Mouse (Mus musculus) forebrain, embryonic 13.5 days (tissue): ENCODE results near the gene Tmprss9. TPM values are rescaled to one million over a fixed set of nuclear protein-coding genes. Genes with fewer than 3 reads are reported as not detected.

Experiments used
- ATAC-seq: fragments of 200-750 bp; cut with Nextera tagmentation; 2 replicates; pipeline ENCODE4 v1.8.0; 2017
- H3K27ac ChIP-seq: fragments of 300-500 bp; sonication (generic); 2 replicates; pipeline ENCODE4 v1.5.1; 2015; ENCODE audit warnings: inconsistent platforms, mild to moderate bottlenecking, moderate library complexity
- H3K27me3 ChIP-seq: fragments of 300-500 bp; sonication (generic); 2 replicates; pipeline ENCODE4 v1.6.1; 2015; ENCODE audit warnings: mild to moderate bottlenecking, inconsistent platforms
- H3K36me3 ChIP-seq: fragments of 300-500 bp; sonication (generic); 2 replicates; pipeline ENCODE4 v1.6.1; 2015; ENCODE audit warnings: mild to moderate bottlenecking, inconsistent platforms; ENCODE audit not compliant: poor library complexity, severe bottlenecking
- H3K4me1 ChIP-seq: fragments of 300-500 bp; sonication (generic); 2 replicates; pipeline ENCODE4 v1.6.1; 2015; ENCODE audit warnings: inconsistent platforms
- H3K4me2 ChIP-seq: fragments of 300-500 bp; sonication (generic); 2 replicates; pipeline ENCODE4 v1.6.1; 2015; ENCODE audit warnings: inconsistent platforms, mild to moderate bottlenecking, moderate library complexity
- H3K4me3 ChIP-seq: fragments of 300-500 bp; sonication (generic); 2 replicates; pipeline ENCODE4 v1.5.1; 2015; ENCODE audit warnings: mild to moderate bottlenecking, inconsistent platforms
- H3K9ac ChIP-seq: fragments of 300-500 bp; sonication (generic); 2 replicates; pipeline ENCODE4 v1.6.1; 2015; ENCODE audit warnings: mild to moderate bottlenecking, inconsistent platforms
- H3K9me3 ChIP-seq: fragments of 300-500 bp; sonication (generic); replicated peaks from 2 replicates; pipeline ENCODE4 v1.6.1; 2016; ENCODE audit warnings: inconsistent platforms
- WGBS: fragments of 180-500 bp; shearing (Covaris S2); methylation state at CpG from one replicate; pipeline ENCODE4 v1.1.7; 2015; 5-methylcytosine and 5-hydroxymethylcytosine counted together
- polyA plus RNA-seq: library from polyadenylated mRNA; unstranded; fragments of >200 nt; fragmentation: Nextera tagmentation; extraction: Ambion mirVana; gene quantifications from 2 replicates; pipeline ENCODE4 v1.2.1, GENCODE M21; 2015

The Tmprss9 gene
- polyA plus RNA-seq, 1 experiment from 2014 or later, result 0.14 TPM

- ATAC-seq, result peak; percentile 59
- peaks cover 41% of the 10 kb centered on the region for H3K27me3 ChIP-seq
- WGBS, result 5% methylated on average over 43 of the region's 51 CpGs
- peak within 1 kb of the TSS; percentile 47 for H3K4me3 ChIP-seq
- H3K4me1 ChIP-seq, result peaks cover 15% of the 10 kb centered on the region
- no peaks in the 10 kb centered on the region for H3K36me3 ChIP-seq
- H3K4me2 ChIP-seq, result peak within 1 kb of the TSS; percentile 86
- H3K9me3 ChIP-seq, result no peaks in the 10 kb centered on the region
- H3K27ac ChIP-seq, result no peak within 1 kb of the TSS
- peak within 1 kb of the TSS; percentile 72 for H3K9ac ChIP-seq
Measured at GRCm38 (mm10) chr10:80843931-80844547, 27.6 kb upstream of the Tmprss9 start, which contains the start of gene Lingo3. Gene Lingo3 (minus strand): TSS chr10:80844039.

DNA sequence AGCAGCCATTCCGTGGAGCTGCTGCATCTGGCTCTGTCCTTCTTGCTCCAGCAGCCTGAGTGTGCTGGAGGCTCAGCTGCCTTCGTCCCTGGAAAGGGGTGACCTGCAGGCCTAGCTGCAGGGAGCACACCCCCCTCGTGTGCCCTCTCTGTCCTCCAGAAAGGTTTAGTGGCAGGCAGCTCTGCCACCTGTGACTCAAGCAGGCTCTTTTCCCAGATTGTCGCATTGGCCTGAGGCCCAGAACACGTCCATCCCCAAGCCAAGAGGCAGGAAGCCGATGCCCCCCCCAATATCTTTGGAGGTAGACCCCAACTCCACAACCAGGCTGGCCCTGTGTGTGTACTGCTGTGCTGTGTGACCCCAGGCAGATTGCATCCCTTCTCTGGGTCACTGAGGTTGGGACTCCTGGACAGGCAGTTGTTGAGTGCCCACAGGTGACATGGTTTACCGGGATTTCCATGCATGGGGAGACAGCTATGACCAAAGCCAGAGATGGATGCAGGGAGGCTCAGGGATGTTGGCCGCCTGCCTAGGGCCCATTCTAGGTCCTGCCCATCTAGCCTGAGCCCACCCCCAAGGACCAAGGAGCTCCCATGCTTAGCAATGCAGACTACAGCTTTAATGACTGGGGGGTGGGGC, 26.5 kb upstream of the Tmprss9 start:
- H3K4me3 ChIP-seq, result no peak overlapping the region
- H3K9me3 ChIP-seq, result no peaks in the 10 kb centered on the region
- ATAC-seq, result no peak
- no peak overlapping the region for H3K27ac ChIP-seq
- no peak overlapping the region for H3K4me2 ChIP-seq
- 64% methylated on average over 8 of the region's 8 CpGs for WGBS
- no peak overlapping the region for H3K9ac ChIP-seq
- H3K27me3 ChIP-seq, result peaks cover 41% of the 10 kb centered on the region
- H3K4me1 ChIP-seq, result peaks cover 15% of the 10 kb centered on the region
- peaks cover 8% of the 10 kb centered on the region; the same call in 1 of the 2 replicates for H3K36me3 ChIP-seq

- no peak for ATAC-seq
- peaks cover 15% of the 10 kb centered on the region for H3K4me1 ChIP-seq
- WGBS, result 81% methylated on average over 12 of the region's 12 CpGs
- peaks cover 12% of the 10 kb centered on the region; the same call in 1 of the 2 replicates for H3K36me3 ChIP-seq
- H3K4me3 ChIP-seq, result no peak overlapping the region
- peaks cover 41% of the 10 kb centered on the region for H3K27me3 ChIP-seq
- no peak overlapping the region for H3K9ac ChIP-seq
- H3K4me2 ChIP-seq, result no peak overlapping the region
- H3K9me3 ChIP-seq, result no peaks in the 10 kb centered on the region
- no peak overlapping the region for H3K27ac ChIP-seq
Measured at GRCm38 (mm10) chr10:80845732-80846131, 25.9 kb upstream of the Tmprss9 start.

GRCm38 (mm10) chr10:80848571-80848970, 23.1 kb upstream of the Tmprss9 start:
- H3K27ac ChIP-seq, result no peak overlapping the region
- WGBS, result 10% methylated on average over 10 of the region's 10 CpGs
- ATAC-seq, result no peak
- H3K9me3 ChIP-seq, result no peaks in the 10 kb centered on the region
- H3K36me3 ChIP-seq, result peaks cover 35% of the 10 kb centered on the region
- H3K4me2 ChIP-seq, result no peak overlapping the region
- no peak overlapping the region for H3K4me3 ChIP-seq
- peaks cover 24% of the 10 kb centered on the region for H3K27me3 ChIP-seq
- no peak overlapping the region for H3K9ac ChIP-seq
- H3K4me1 ChIP-seq, result peaks cover 12% of the 10 kb centered on the region

GRCm38 (mm10) chr10:80854913-80855748, 16.5 kb upstream of the Tmprss9 start, which contains the start of the genes Lsm7 and Sppl2b:
Gene Lsm7 (minus strand): TSS chr10:80855209.
Gene Sppl2b (plus strand): TSS chr10:80855275.
- H3K36me3 ChIP-seq, result peaks cover 32% of the 10 kb centered on the region
- H3K4me1 ChIP-seq, result peaks cover 42% of the 10 kb centered on the region
- H3K4me2 ChIP-seq, result peak within 1 kb of the TSS; percentile 97
- H3K4me3 ChIP-seq, result peak within 1 kb of the TSS; percentile 77
- H3K27ac ChIP-seq, result no peak within 1 kb of the TSS
- no peaks in the 10 kb centered on the region for H3K27me3 ChIP-seq
- peak; percentile 85 for ATAC-seq
- under 1% methylated on average over 81 of the region's 81 CpGs for WGBS
- H3K9me3 ChIP-seq, result no peaks in the 10 kb centered on the region
- H3K9ac ChIP-seq, result peak within 1 kb of the TSS; percentile 89

- ATAC-seq, result 0 out of 2 replicates have a peak, but pooled peaks have one; percentile 7
- WGBS, result 18% methylated on average over 11 of the region's 11 CpGs
- Histone ChIP-seq H3K36me3 (peaks cover 27% of the 10 kb centered on the region), H3K4me1 (peaks cover 42% of the 10 kb centered on the region), H3K4me2 (peak overlapping the region; percentile 97), H3K9ac (peak overlapping the region; percentile 89), H3K4me3 (peak overlapping the region; percentile 77), H3K27me3 (no peaks in the 10 kb centered on the region), H3K9me3 (no peaks in the 10 kb centered on the region), H3K27ac (no peak overlapping the region)
Measured at GRCm38 (mm10) chr10:80855749-80856073, 15.9 kb upstream of the Tmprss9 start.

- H3K4me3 ChIP-seq, result peak overlapping the region; percentile 77
- H3K9me3 ChIP-seq, result no peaks in the 10 kb centered on the region
- H3K36me3 ChIP-seq, result peaks cover 25% of the 10 kb centered on the region
- no peaks in the 10 kb centered on the region for H3K27me3 ChIP-seq
- H3K9ac ChIP-seq, result peak overlapping the region; percentile 89
- H3K4me2 ChIP-seq, result peak overlapping the region; percentile 97
- H3K27ac ChIP-seq, result no peak overlapping the region
- 67% methylated on average over 3 of the region's 3 CpGs for WGBS
- no peak for ATAC-seq
- peaks cover 42% of the 10 kb centered on the region for H3K4me1 ChIP-seq
Measured at GRCm38 (mm10) chr10:80856267-80856666, 15.4 kb upstream of the Tmprss9 start.

GRCm38 (mm10) chr10:80856908-80857307, 14.7 kb upstream of the Tmprss9 start:
- Histone ChIP-seq H3K4me2 (peak overlapping the region; percentile 97; the same call in 1 of the 2 replicates), H3K27ac (no peak overlapping the region), H3K4me3 (no peak overlapping the region), H3K9me3 (no peaks in the 10 kb centered on the region), H3K9ac (peak overlapping the region; percentile 89; the same call in 1 of the 2 replicates), H3K4me1 (peaks cover 42% of the 10 kb centered on the region), H3K36me3 (peaks cover 25% of the 10 kb centered on the region), H3K27me3 (no peaks in the 10 kb centered on the region)
- 86% methylated on average over 5 of the region's 5 CpGs for WGBS
- no peak for ATAC-seq

DNA sequence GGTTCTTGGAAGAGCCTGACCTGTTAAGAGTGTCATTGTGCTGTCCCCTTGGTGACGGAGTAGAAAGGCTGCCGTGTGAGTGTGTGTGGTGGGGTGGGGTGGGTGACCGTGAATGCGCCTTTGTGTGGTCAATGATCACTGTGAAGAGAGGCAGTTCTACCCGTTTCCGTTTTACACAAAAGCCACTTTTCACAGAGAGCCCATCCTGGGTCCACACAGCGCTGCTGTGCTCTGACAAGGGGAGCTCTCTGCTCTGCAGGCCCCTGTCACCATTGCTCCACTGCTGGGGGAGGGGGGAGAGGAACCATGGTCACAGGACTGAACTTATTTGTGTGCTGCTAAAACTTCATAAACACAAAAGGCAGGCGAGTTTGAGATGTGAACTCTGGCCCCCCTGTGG, 14.3 kb upstream of the Tmprss9 start:
- H3K36me3 ChIP-seq, result peaks cover 25% of the 10 kb centered on the region
- ATAC-seq, result no peak
- H3K4me1 ChIP-seq, result peaks cover 42% of the 10 kb centered on the region
- H3K4me3 ChIP-seq, result no peak overlapping the region
- 31% methylated on average over 8 of the region's 8 CpGs for WGBS
- H3K27ac ChIP-seq, result no peak overlapping the region
- no peaks in the 10 kb centered on the region for H3K27me3 ChIP-seq
- no peaks in the 10 kb centered on the region for H3K9me3 ChIP-seq
- peak overlapping the region; percentile 97; the same call in 1 of the 2 replicates for H3K4me2 ChIP-seq
- peak overlapping the region; percentile 89 for H3K9ac ChIP-seq

- no peak overlapping the region for H3K27ac ChIP-seq
- peak overlapping the region; percentile 89 for H3K9ac ChIP-seq
- H3K4me2 ChIP-seq, result no peak overlapping the region
- no peaks in the 10 kb centered on the region for H3K27me3 ChIP-seq
- no peak for ATAC-seq
- peaks cover 42% of the 10 kb centered on the region for H3K4me1 ChIP-seq
- peaks cover 27% of the 10 kb centered on the region for H3K36me3 ChIP-seq
- no peaks in the 10 kb centered on the region for H3K9me3 ChIP-seq
- no peak overlapping the region for H3K4me3 ChIP-seq
- WGBS, result 55% methylated on average over 3 of the region's 3 CpGs
Measured at GRCm38 (mm10) chr10:80857848-80858247, 13.8 kb upstream of the Tmprss9 start.

- Histone ChIP-seq H3K4me3 (no peak overlapping the region), H3K4me1 (peaks cover 40% of the 10 kb centered on the region), H3K27ac (no peak overlapping the region), H3K9me3 (no peaks in the 10 kb centered on the region), H3K36me3 (peaks cover 28% of the 10 kb centered on the region), H3K4me2 (no peak overlapping the region), H3K27me3 (no peaks in the 10 kb centered on the region), H3K9ac (no peak overlapping the region)
- no peak for ATAC-seq
- 87% methylated on average over 7 of the region's 7 CpGs for WGBS
Measured at GRCm38 (mm10) chr10:80858350-80858935, 13.2 kb upstream of the Tmprss9 start.
